Comparison of ENCODE assay signal across 18 mouse cellular contexts in genomic region chr5:3521741-3522140, GRCm38 (mm10). TPM values are rescaled to one million over a fixed set of nuclear protein-coding genes. Genes with fewer than 3 reads are reported as not detected.
DNase-seq lines count a peak whose midpoint lies in the region; ATAC-seq lines count a peak whose summit lies in the region.
"Had no signal": no experiment of that assay in that cellular context is flagged by ENCODE, and none has a peak within 500 bp of the region (broad histone marks: within the 10 kb centered on the region; RNA-seq: fewer than 3 reads in every experiment).

No protein-coding gene starts in this region.

- H3K36me3 ChIP-seq in midbrain, embryonic 12.5 days: no peaks in the 10 kb centered on the region
- H3K36me3 ChIP-seq in midbrain, embryonic 15.5 days (replicated peaks): no peaks in the 10 kb centered on the region
- H3K36me3 ChIP-seq: hindbrain, embryonic 12.5 days had no signal

- H3K4me2 ChIP-seq in midbrain, embryonic 12.5 days (replicated peaks): no peak overlapping the region
- no peak overlapping the region for H3K4me2 ChIP-seq in midbrain, embryonic 15.5 days
- H3K4me2 ChIP-seq: heart, embryonic 12.5 days; hindbrain, embryonic 12.5 days had no signal

- no peak overlapping the region for H3K9ac ChIP-seq in midbrain, embryonic 12.5 days (replicated peaks)
- no peak overlapping the region for H3K9ac ChIP-seq in midbrain, embryonic 15.5 days
- H3K9ac ChIP-seq: heart, embryonic 12.5 days; hindbrain, embryonic 12.5 days had no signal

- WGBS in midbrain, embryonic 12.5 days: 90% methylated on average over 12 of the region's 12 CpGs
- WGBS in midbrain, embryonic 15.5 days: 85% methylated on average over 12 of the region's 12 CpGs

- H3K27ac ChIP-seq in midbrain, embryonic 12.5 days (replicated peaks): no peak overlapping the region
- no peak overlapping the region for H3K27ac ChIP-seq in midbrain, embryonic 15.5 days
- H3K27ac ChIP-seq: embryonic facial prominence, embryonic 10.5 days; heart, adult 2 months; hindbrain, embryonic 12.5 days had no signal

- H3K27me3 ChIP-seq in midbrain, embryonic 12.5 days: no peaks in the 10 kb centered on the region
- H3K27me3 ChIP-seq in midbrain, embryonic 15.5 days (replicated peaks): no peaks in the 10 kb centered on the region
- H3K27me3 ChIP-seq: CH12.LX; heart, embryonic 12.5 days; hindbrain, embryonic 12.5 days had no signal

- H3K4me3 ChIP-seq in midbrain, embryonic 12.5 days: no peak overlapping the region
- no peak overlapping the region for H3K4me3 ChIP-seq in midbrain, embryonic 15.5 days
- H3K4me3 ChIP-seq: embryonic facial prominence, embryonic 10.5 days; heart, adult 2 months; heart, embryonic 12.5 days; hindbrain, embryonic 12.5 days had no signal

- DNase-seq in frontal cortex, postnatal 10 days (ENCODE audit: low spot score in 2 of 2): no peak
- DNase-seq in ZHBTc4 (ENCODE audit: low read depth, low spot score): peak; percentile 66
- no peak for DNase-seq in lung, postnatal 25 days (ENCODE audit: low spot score)
- DNase-seq: adrenal gland, postnatal 10 days; cerebellum, adult 18-20 months; gastrocnemius, postnatal 36 days; heart, adult 2 months; heart, postnatal 36 days; kidney, adult 11 months had no signal

- no peaks in the 10 kb centered on the region for H3K4me1 ChIP-seq in midbrain, embryonic 12.5 days
- no peaks in the 10 kb centered on the region for H3K4me1 ChIP-seq in midbrain, embryonic 15.5 days
- H3K4me1 ChIP-seq: heart, embryonic 12.5 days; hindbrain, embryonic 12.5 days had no signal

- H3K9me3 ChIP-seq in midbrain, embryonic 12.5 days: no peaks in the 10 kb centered on the region
- no peaks in the 10 kb centered on the region for H3K9me3 ChIP-seq in midbrain, embryonic 15.5 days
- H3K9me3 ChIP-seq: embryonic facial prominence, embryonic 10.5 days; heart, embryonic 12.5 days; hindbrain, embryonic 12.5 days had no signal

- peak; percentile 50; the same call in 1 of the 2 replicates for ATAC-seq in frontal cortex, adult (ENCODE audit: low TSS enrichment)
- peak; percentile 30; the same call in 1 of the 2 replicates for ATAC-seq in midbrain, embryonic 12.5 days (ENCODE audit: low FRiP score, low read depth)
- no peak for ATAC-seq in midbrain, embryonic 15.5 days (replicated peaks)
- ATAC-seq: forebrain, embryonic 16.5 days; hindbrain, embryonic 16.5 days had no signal

RNA-seq across cellular contexts. Expression of gene Fam133b, which starts 21.9 kb away (rescaled TPM):
- 36.4 and 39.4 TPM in 2 replicates for polyA plus RNA-seq in midbrain, embryonic 12.5 days (2016; fragmentation: Nextera tagmentation; extraction: Ambion mirVana)
- polyA plus RNA-seq in midbrain, embryonic 15.5 days (2015; fragmentation: Nextera tagmentation; extraction: Ambion mirVana): 20.7 and 25.9 TPM in 2 replicates

RNA-seq across cellular contexts. Expression of gene 1700109H08Rik, which starts 49.6 kb away (rescaled TPM):
- 4.3 and 4.9 TPM in 2 replicates for polyA plus RNA-seq in midbrain, embryonic 12.5 days (2016; fragmentation: Nextera tagmentation; extraction: Ambion mirVana)
- 2.5 and 3.7 TPM in 2 replicates for polyA plus RNA-seq in midbrain, embryonic 15.5 days (2015; fragmentation: Nextera tagmentation; extraction: Ambion mirVana)
